In genomic region chr5:146598215-146599119, GRCm38 (mm10) we compare ENCODE assay signal across 21 mouse cellular contexts. TPM values are rescaled to one million over a fixed set of nuclear protein-coding genes. Genes with fewer than 3 reads are reported as not detected.
DNase-seq lines count a peak whose midpoint lies in the region; ATAC-seq lines count a peak whose summit lies in the region.
"Had no signal": no experiment of that assay in that cellular context is flagged by ENCODE, and none has a peak within 500 bp of the region (broad histone marks: within the 10 kb centered on the region; RNA-seq: fewer than 3 reads in every experiment).

No protein-coding gene starts in this region.

- no peaks in the 10 kb centered on the region for H3K4me1 ChIP-seq in midbrain, embryonic 11.5 days (ENCODE audit: control insufficient read depth, insufficient read depth, low read length)
- peaks cover 3% of the 10 kb centered on the region; the same call in 1 of the 2 replicates for H3K4me1 ChIP-seq in midbrain, embryonic 10.5 days
- no peaks in the 10 kb centered on the region for H3K4me1 ChIP-seq in midbrain, embryonic 14.5 days (ENCODE audit: control insufficient read depth, insufficient read depth, low read length)
- H3K4me1 ChIP-seq: hindbrain, embryonic 12.5 days; limb, embryonic 12.5 days; neural tube, embryonic 15.5 days had no signal

- peak; percentile 24 to 51 for DNase-seq in frontal cortex, adult 2 months (ENCODE audit: extremely low spot score in 1 of 2, low spot score in 1 of 2)
- no peak for DNase-seq in frontal cortex, postnatal 14 days (ENCODE audit: low spot score in 2 of 2)
- no peak for DNase-seq in midbrain, embryonic 11.5 days (ENCODE audit: low spot score, missing footprints)
- no peak for DNase-seq in midbrain, embryonic 10.5 days (ENCODE audit: low spot score)
- peak; percentile 64 for DNase-seq in midbrain, embryonic 14.5 days
- DNase-seq in thymus, postnatal 10 days (ENCODE audit: low spot score in 2 of 2), result no peak
- DNase-seq in neural tube, embryonic 10.5 days (ENCODE audit: extremely low spot score, low spot score), result no peak
- DNase-seq: cerebellum, adult 2 months; gastrocnemius, adult 2 months; heart, adult 11 months; kidney, postnatal 14 days; layer of hippocampus, adult 9-11 months; lung, adult 2 months; lung, postnatal 4 days; thymus, postnatal 36 days had no signal

- H3K9me3 ChIP-seq in midbrain, embryonic 11.5 days (ENCODE audit: control insufficient read depth, low read length), result no peaks in the 10 kb centered on the region; the same call in 1 of the 2 replicates
- 0 out of 2 replicates have a peak, but pooled peaks cover 11% of the 10 kb centered on the region for H3K9me3 ChIP-seq in midbrain, embryonic 10.5 days (replicated peaks)
- no peaks in the 10 kb centered on the region for H3K9me3 ChIP-seq in midbrain, embryonic 14.5 days (ENCODE audit: control insufficient read depth, low read length)
- H3K9me3 ChIP-seq: hindbrain, embryonic 12.5 days; limb, embryonic 12.5 days; neural tube, embryonic 15.5 days had no signal

- H3K4me2 ChIP-seq in midbrain, embryonic 11.5 days, result no peak overlapping the region
- no peak overlapping the region for H3K4me2 ChIP-seq in midbrain, embryonic 14.5 days (ENCODE audit: low read length)
- H3K4me2 ChIP-seq: hindbrain, embryonic 12.5 days; limb, embryonic 12.5 days; neural tube, embryonic 15.5 days had no signal

- H3K27ac ChIP-seq in midbrain, embryonic 11.5 days (ENCODE audit: low read depth, low read length), result no peak overlapping the region
- H3K27ac ChIP-seq in midbrain, embryonic 10.5 days (replicated peaks), result no peak overlapping the region
- no peak overlapping the region for H3K27ac ChIP-seq in midbrain, embryonic 14.5 days (replicated peaks; ENCODE audit: low read depth, low read length)
- H3K27ac ChIP-seq: gastrocnemius, adult 2 months; hindbrain, embryonic 12.5 days; limb, embryonic 12.5 days; neural tube, embryonic 15.5 days; stomach, postnatal 0 days had no signal

- no peaks in the 10 kb centered on the region for H3K27me3 ChIP-seq in midbrain, embryonic 11.5 days (ENCODE audit: control insufficient read depth, insufficient read depth, low read length)
- peaks cover 18% of the 10 kb centered on the region for H3K27me3 ChIP-seq in midbrain, embryonic 10.5 days (ENCODE audit: low read depth, poor library complexity, severe bottlenecking)
- H3K27me3 ChIP-seq in midbrain, embryonic 14.5 days (ENCODE audit: control insufficient read depth, insufficient read depth, low read length), result no peaks in the 10 kb centered on the region
- H3K27me3 ChIP-seq: limb, embryonic 12.5 days had no signal

- no peak overlapping the region for H3K9ac ChIP-seq in midbrain, embryonic 11.5 days (ENCODE audit: low read length)
- no peak overlapping the region for H3K9ac ChIP-seq in midbrain, embryonic 14.5 days (replicated peaks; ENCODE audit: low read length)
- H3K9ac ChIP-seq: hindbrain, embryonic 12.5 days; limb, embryonic 12.5 days; neural tube, embryonic 15.5 days had no signal

- H3K36me3 ChIP-seq in midbrain, embryonic 11.5 days (ENCODE audit: control insufficient read depth, insufficient read depth, low read length), result no peaks in the 10 kb centered on the region
- no peaks in the 10 kb centered on the region for H3K36me3 ChIP-seq in midbrain, embryonic 10.5 days
- no peaks in the 10 kb centered on the region for H3K36me3 ChIP-seq in midbrain, embryonic 14.5 days (ENCODE audit: control insufficient read depth, insufficient read depth, low read length)
- H3K36me3 ChIP-seq: hindbrain, embryonic 12.5 days; limb, embryonic 12.5 days; neural tube, embryonic 15.5 days had no signal

- ATAC-seq in midbrain, embryonic 11.5 days (ENCODE audit: low FRiP score), result peak; percentile 45
- no peak for ATAC-seq in midbrain, embryonic 14.5 days (ENCODE audit: low FRiP score, low TSS enrichment)
- ATAC-seq: intestine, postnatal 0 days had no signal

- H3K4me3 ChIP-seq in midbrain, embryonic 11.5 days (ENCODE audit: low read depth, low read length), result no peak overlapping the region
- no peak overlapping the region for H3K4me3 ChIP-seq in midbrain, embryonic 10.5 days
- H3K4me3 ChIP-seq in midbrain, embryonic 14.5 days (replicated peaks; ENCODE audit: low read depth, low read length), result no peak overlapping the region
- H3K4me3 ChIP-seq: gastrocnemius, adult 2 months; hindbrain, embryonic 12.5 days; limb, embryonic 12.5 days; neural tube, embryonic 15.5 days had no signal

- WGBS in midbrain, embryonic 11.5 days, result 74% methylated on average over 27 of the region's 27 CpGs
- WGBS in midbrain, embryonic 10.5 days, result 81% methylated on average over 27 of the region's 27 CpGs
- 68% methylated on average over 27 of the region's 27 CpGs for WGBS in midbrain, embryonic 14.5 days

RNA-seq across cellular contexts. Expression of gene Gpr12, which starts 13.4 kb away (rescaled TPM):
- polyA plus RNA-seq in frontal cortex, adult 2 months (2012; rRNA removed), result 26.7 and 27.5 TPM in 2 replicates
- polyA plus RNA-seq in midbrain, embryonic 11.5 days (2014; fragmentation: Nextera tagmentation; extraction: Ambion mirVana), result 0.36 and 0.39 TPM in 2 replicates
- polyA plus RNA-seq in midbrain, embryonic 10.5 days (2016; fragmentation: Nextera tagmentation; extraction: Ambion mirVana), result 0.12 and 0.20 TPM in 2 replicates
- 13.4 and 22.6 TPM in 2 replicates for polyA plus RNA-seq in midbrain, embryonic 14.5 days (2014; fragmentation: Nextera tagmentation; extraction: Ambion mirVana)
- polyA plus RNA-seq: heart, embryonic 14.5 days; intestine, postnatal 0 days; lung, adult 2 months had no signal

RNA-seq across cellular contexts. Expression of gene Gm3415, which starts 42.5 kb away (rescaled TPM):
- polyA plus RNA-seq in frontal cortex, adult 2 months (2012; rRNA removed), result not detected in 2 replicates
- not detected in 2 replicates for polyA plus RNA-seq in midbrain, embryonic 11.5 days (2014; fragmentation: Nextera tagmentation; extraction: Ambion mirVana)
- polyA plus RNA-seq in midbrain, embryonic 10.5 days (2016; fragmentation: Nextera tagmentation; extraction: Ambion mirVana), result not detected in 2 replicates
- polyA plus RNA-seq in midbrain, embryonic 14.5 days (2014; fragmentation: Nextera tagmentation; extraction: Ambion mirVana), result not detected in 2 replicates
- polyA plus RNA-seq: cerebellum, adult 2 months; heart, embryonic 14.5 days; hindbrain, embryonic 12.5 days; intestine, postnatal 0 days; limb, embryonic 12.5 days; lung, adult 2 months; neural tube, embryonic 15.5 days; stomach, postnatal 0 days had no signal

Comparison
In these comparisons a context has a peak if more than half of its experiments do, and no peak if none do; other contexts are left out.
1. DNase-seq: peak in frontal cortex, adult 2 months (2 of 2) and midbrain, embryonic 14.5 days (single experiment); none in frontal cortex, postnatal 14 days (0 of 2), midbrain, embryonic 11.5 days (single experiment), midbrain, embryonic 10.5 days (single experiment), thymus, postnatal 10 days (0 of 2) and neural tube, embryonic 10.5 days (single experiment).
2. RNA of gene Gpr12, which starts 13.4 kb away (polyA plus RNA-seq): 26.7 to 27.5 TPM in frontal cortex, adult 2 months and 13.4 to 22.6 TPM in midbrain, embryonic 14.5 days; 0.36 to 0.39 TPM in midbrain, embryonic 11.5 days and 0.12 to 0.20 TPM in midbrain, embryonic 10.5 days; every median in the first group is over 10 times any median in the second.